Mouse (Mus musculus) kidney, adult 2 months (tissue): ENCODE data around the gene Arfgef3.

ENCODE experiments used
- CTCF ChIP-seq: fragments of 200-500 bp; conservative IDR thresholded peaks from 2 replicates; pipeline ENCODE4 v1.5.1; 2011; ENCODE audit warnings: low read depth, mild to moderate bottlenecking, control low read depth, low read length, moderate library complexity, mixed read lengths; ENCODE audit not compliant: insufficient read depth, insufficient read length
- POLR2A ChIP-seq: fragments of 200-500 bp; IDR thresholded peaks from one replicate; pipeline ENCODE4 v1.6.1; 2011; ENCODE audit warnings: low read depth, low read length, control low read depth

- TF ChIP-seq CTCF (no peak), POLR2A (no peak)
These were observed 44.9 kb upstream of the Arfgef3 start for GRCm38 (mm10) chr10:18788601-18789000.
